Mouse (Mus musculus) heart, embryonic 13.5 days (tissue): Measurements from ENCODE around the gene Adamtsl4. TPM values are rescaled to one million over a fixed set of nuclear protein-coding genes. Genes with fewer than 3 reads are reported as not detected.

ENCODE experiments used
- ATAC-seq: fragments of 200-750 bp; cut with Nextera tagmentation; 2 replicates; pipeline ENCODE4 v1.8.0; 2017; ENCODE audit warnings: moderate TSS enrichment; ENCODE audit not compliant: insufficient number of reproducible peaks, low FRiP score, low TSS enrichment; ENCODE audit errors: extremely low read depth
- H3K27ac ChIP-seq: fragments of 300-500 bp; sonication (generic); replicated peaks from 2 replicates; pipeline ENCODE4 v1.5.1; 2015; ENCODE audit warnings: moderate library complexity, mild to moderate bottlenecking, inconsistent platforms
- H3K27me3 ChIP-seq: fragments of 300-500 bp; sonication (generic); replicated peaks from 2 replicates; pipeline ENCODE4 v1.6.1; 2015; ENCODE audit warnings: mild to moderate bottlenecking, inconsistent platforms
- H3K36me3 ChIP-seq: fragments of 300-500 bp; sonication (generic); 2 replicates; pipeline ENCODE4 v1.6.1; 2015; ENCODE audit warnings: mild to moderate bottlenecking, inconsistent platforms
- H3K4me1 ChIP-seq: fragments of 300-500 bp; sonication (generic); 2 replicates; pipeline ENCODE4 v1.6.1; 2015; ENCODE audit warnings: inconsistent platforms
- H3K4me2 ChIP-seq: fragments of 300-500 bp; sonication (generic); 2 replicates; pipeline ENCODE4 v1.6.1; 2015; ENCODE audit warnings: inconsistent platforms, mild to moderate bottlenecking, moderate library complexity
- H3K4me3 ChIP-seq: fragments of 300-500 bp; sonication (generic); 2 replicates; pipeline ENCODE4 v1.5.1; 2015; ENCODE audit warnings: moderate library complexity, mild to moderate bottlenecking, inconsistent platforms
- H3K9ac ChIP-seq: fragments of 300-500 bp; sonication (generic); 2 replicates; pipeline ENCODE4 v1.6.1; 2015; ENCODE audit warnings: inconsistent platforms, mild to moderate bottlenecking, moderate library complexity
- H3K9me3 ChIP-seq: fragments of 300-500 bp; sonication (generic); 2 replicates; pipeline ENCODE4 v1.6.1; 2016; ENCODE audit warnings: inconsistent platforms
- WGBS: fragments of 180-500 bp; shearing (Covaris S2); methylation state at CpG from one replicate; pipeline ENCODE4 v1.1.7; 2015; ENCODE audit warnings: mixed read lengths; 5-methylcytosine and 5-hydroxymethylcytosine counted together
- polyA plus RNA-seq: library from polyadenylated mRNA; unstranded; fragments of >200 nt; fragmentation: Nextera tagmentation; extraction: Ambion mirVana; gene quantifications from 2 replicates; pipeline ENCODE4 v1.2.1, GENCODE M21; 2015

The Adamtsl4 gene
- polyA plus RNA-seq, 1 experiment from 2014 or later, result 4.8 TPM

DNA sequence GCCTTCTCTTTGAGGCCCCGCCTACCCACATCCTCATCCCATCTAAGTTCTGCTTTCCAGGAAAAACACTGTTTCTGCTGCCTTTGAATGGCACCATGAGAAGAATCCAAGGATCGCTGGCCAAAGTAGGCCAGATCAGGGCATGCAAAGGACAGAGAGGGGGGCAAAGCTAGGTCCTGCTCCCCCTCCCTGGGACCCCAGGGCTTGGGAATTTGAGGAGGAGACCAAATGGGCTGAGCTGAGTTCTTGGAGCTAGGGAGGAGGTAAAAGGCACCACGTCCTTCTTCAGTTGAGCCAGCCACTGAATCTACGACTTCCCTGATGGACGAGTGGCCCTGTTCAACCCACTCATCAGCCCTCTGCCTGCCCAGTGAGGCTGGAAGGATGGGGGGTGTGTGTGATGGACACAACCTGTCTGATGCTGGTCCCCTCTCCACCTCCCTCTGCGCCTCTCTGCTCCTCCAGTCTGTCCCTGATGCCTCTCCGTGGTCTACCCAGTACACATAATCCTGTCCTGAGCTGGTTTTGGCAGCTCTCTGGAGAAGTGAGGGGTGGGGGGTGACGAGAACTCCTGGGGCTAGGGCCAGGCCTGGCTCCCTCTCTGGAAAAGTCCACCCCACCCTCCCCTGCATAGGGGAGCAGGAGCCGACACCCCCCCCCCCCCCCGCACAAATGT lies 1.1 kb downstream of the Adamtsl4 start:
- Histone ChIP-seq H3K9ac (peak overlapping the region; percentile 81), H3K27me3 (no peaks in the 10 kb centered on the region), H3K4me1 (peaks cover 75% of the 10 kb centered on the region), H3K36me3 (0 out of 2 replicates have a peak, but pooled peaks cover 6% of the 10 kb centered on the region), H3K27ac (peak overlapping the region; percentile 87), H3K4me3 (peak overlapping the region; percentile 60), H3K4me2 (peak overlapping the region; percentile 83), H3K9me3 (no peaks in the 10 kb centered on the region)
- whole genome bisulfite sequencing, result 51% methylated on average over 8 of the region's 10 CpGs
- no peak for ATAC-seq

DNA sequence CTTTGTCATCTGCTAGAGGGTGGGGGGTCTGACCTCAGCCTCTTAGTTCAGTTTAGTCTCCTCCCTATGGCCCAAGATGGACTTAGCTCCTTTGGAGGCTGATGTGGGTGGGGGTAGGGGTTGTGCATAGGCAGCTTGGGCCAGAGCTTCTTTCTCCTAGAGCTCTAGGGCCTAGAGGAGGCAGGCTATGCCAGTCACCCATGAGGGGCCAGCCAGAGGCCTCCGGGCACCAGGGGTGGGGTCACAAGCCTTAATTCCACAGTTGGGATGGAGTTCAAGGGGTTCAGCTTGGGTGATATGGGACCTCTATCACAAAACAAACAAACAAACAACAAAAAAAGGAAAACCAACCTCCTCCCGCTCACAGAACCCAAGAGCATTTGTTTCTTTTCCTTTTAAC lies 2.0 kb downstream of the Adamtsl4 start:
- WGBS, result 63% methylated on average over 2 of the region's 2 CpGs
- peaks cover 84% of the 10 kb centered on the region for H3K4me1 ChIP-seq

DNA sequence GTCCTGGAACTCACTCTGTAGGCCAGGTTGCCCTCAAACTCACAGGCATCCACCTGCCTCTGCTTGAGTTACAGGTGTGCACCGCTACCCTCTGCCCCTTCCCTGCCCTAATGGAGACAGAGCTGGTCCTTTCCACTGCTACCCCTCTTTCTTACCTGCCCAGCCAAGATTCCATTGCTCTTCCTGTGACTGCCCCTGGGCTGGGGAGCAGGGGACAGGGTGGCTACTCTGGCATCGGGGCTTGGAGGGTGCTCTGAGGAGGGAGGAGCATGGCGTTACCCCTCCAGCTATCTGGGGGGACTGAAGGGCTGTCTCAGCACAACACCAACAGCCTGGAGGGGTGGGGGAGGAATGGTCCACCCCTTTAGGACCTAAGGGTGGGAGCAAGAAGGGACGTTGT lies 2.4 kb downstream of the Adamtsl4 start:
- Histone ChIP-seq H3K9ac (peak overlapping the region; percentile 38; the same call in 1 of the 2 replicates), H3K4me1 (peaks cover 85% of the 10 kb centered on the region), H3K27ac (no peak overlapping the region), H3K36me3 (no peaks in the 10 kb centered on the region), H3K27me3 (no peaks in the 10 kb centered on the region), H3K4me3 (no peak overlapping the region), H3K4me2 (no peak overlapping the region), H3K9me3 (no peaks in the 10 kb centered on the region)
- WGBS, result 75% methylated on average over 4 of the region's 4 CpGs
- no peak for ATAC-seq

More for the DNA sequence above, 2.0 kb downstream of the Adamtsl4 start:
- no peak overlapping the region for H3K4me3 ChIP-seq
- H3K9ac ChIP-seq, result no peak overlapping the region
- H3K27me3 ChIP-seq, result no peaks in the 10 kb centered on the region
- H3K4me2 ChIP-seq, result no peak overlapping the region
- no peaks in the 10 kb centered on the region for H3K9me3 ChIP-seq
- H3K27ac ChIP-seq, result no peak overlapping the region
- H3K36me3 ChIP-seq, result no peaks in the 10 kb centered on the region
- ATAC-seq, result no peak

DNA sequence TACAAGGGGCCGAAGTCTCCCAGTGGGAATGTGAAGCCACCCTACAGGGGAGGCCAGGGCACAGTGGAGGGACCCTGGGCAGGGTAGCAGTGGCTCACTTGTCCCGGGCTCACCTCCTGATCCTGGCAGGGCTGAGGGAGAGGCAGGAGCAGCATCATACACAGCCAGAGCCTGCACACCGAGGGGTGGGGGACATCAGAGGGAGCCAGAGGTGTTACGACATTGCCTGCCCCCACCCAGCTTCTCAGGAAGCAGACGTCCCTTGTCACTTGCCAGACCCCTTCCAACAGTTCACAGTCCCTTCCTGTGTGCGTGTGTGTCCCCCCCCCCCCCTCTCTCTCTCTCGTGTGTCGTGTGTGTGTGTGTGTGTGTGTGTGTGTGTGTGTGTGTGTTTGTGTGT lies 2.9 kb downstream of the Adamtsl4 start:
- H3K36me3 ChIP-seq, result peaks cover under 1% of the 10 kb centered on the region; the same call in 1 of the 2 replicates
- no peaks in the 10 kb centered on the region for H3K27me3 ChIP-seq
- H3K9me3 ChIP-seq, result no peaks in the 10 kb centered on the region
- 0 out of 2 replicates have a peak overlapping the region, but pooled peaks have one; percentile 38 for H3K9ac ChIP-seq
- no peak overlapping the region for H3K4me3 ChIP-seq
- H3K27ac ChIP-seq, result no peak overlapping the region
- H3K4me1 ChIP-seq, result peaks cover 84% of the 10 kb centered on the region
- WGBS, result 42% methylated on average over 5 of the region's 8 CpGs
- H3K4me2 ChIP-seq, result no peak overlapping the region
- no peak for ATAC-seq

DNA sequence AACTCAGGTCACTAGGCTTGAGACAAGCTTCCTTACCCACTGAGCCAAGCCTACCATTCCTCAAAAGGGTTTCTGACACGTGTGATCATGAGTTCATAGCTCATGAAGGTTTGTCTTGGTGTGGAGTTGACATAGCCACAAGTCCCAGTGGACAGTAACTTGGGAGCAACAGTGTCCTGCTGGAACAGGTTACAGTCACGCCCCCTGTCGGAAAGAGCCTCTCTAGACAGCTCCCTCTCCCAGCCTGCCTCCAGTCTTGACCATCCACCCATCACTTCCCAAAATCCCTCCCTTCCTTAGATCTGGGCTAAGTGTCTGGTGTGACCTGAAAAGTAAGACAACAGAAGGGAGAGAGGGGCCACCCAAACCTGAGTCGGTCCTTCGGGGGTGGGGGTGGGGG lies 4.8 kb downstream of the Adamtsl4 start:
- no peak overlapping the region for H3K27ac ChIP-seq
- peaks cover 13% of the 10 kb centered on the region for H3K36me3 ChIP-seq
- no peak overlapping the region for H3K4me3 ChIP-seq
- no peak overlapping the region for H3K9ac ChIP-seq
- no peak for ATAC-seq
- WGBS, result 44% methylated on average over 5 of the region's 5 CpGs
- H3K9me3 ChIP-seq, result no peaks in the 10 kb centered on the region
- peaks cover 65% of the 10 kb centered on the region for H3K4me1 ChIP-seq
- no peak overlapping the region for H3K4me2 ChIP-seq
- no peaks in the 10 kb centered on the region for H3K27me3 ChIP-seq

DNA sequence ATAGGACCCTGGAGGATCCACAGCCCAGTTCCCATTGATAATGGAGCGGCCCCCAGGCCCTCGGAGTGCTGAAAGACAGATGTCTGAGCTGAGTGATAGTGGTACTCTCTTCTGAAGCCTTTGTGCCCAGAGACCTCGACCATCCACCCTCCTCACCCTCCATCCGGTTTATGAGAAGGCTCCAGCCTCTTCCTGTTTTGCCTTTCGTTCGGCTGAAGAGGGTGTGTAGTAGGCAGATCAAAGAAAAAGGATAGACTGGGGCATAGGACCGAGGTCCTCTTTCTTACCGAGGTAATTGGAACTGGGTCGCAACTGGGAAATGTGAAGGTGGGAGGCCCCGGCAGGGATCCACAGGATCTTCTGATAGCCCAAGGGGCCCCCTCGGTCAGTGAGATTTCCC lies 6.4 kb downstream of the Adamtsl4 start:
- ATAC-seq, result no peak
- Histone ChIP-seq H3K36me3 (peaks cover 21% of the 10 kb centered on the region), H3K27ac (no peak overlapping the region), H3K9me3 (no peaks in the 10 kb centered on the region), H3K4me1 (peaks cover 65% of the 10 kb centered on the region), H3K27me3 (no peaks in the 10 kb centered on the region), H3K4me2 (peak overlapping the region; percentile 33), H3K9ac (peak overlapping the region; percentile 69), H3K4me3 (no peak overlapping the region)
- 14% methylated on average over 11 of the region's 11 CpGs for WGBS

DNA sequence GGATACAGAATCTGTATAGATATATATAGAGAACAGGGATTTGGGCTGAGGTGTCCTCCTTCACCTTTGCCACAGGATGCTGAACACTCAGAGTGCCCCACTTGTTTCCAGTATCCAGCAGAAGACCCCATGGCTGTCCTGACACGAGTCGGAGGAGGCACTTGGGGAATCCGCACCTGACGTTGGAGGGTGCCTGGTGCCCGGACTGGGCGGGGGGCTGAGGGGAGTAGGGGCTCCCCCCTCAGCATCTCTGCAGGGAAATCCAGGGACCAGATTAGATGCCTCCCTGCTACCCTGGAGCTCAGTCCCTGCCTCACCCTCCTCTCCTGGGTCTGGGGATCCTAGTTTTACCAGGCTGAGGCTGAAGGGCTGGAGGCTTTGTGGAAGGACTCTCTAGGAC lies 7.0 kb downstream of the Adamtsl4 start:
- Histone ChIP-seq H3K36me3 (peaks cover 21% of the 10 kb centered on the region), H3K27ac (no peak overlapping the region), H3K9me3 (no peaks in the 10 kb centered on the region), H3K9ac (peak overlapping the region; percentile 69), H3K4me3 (no peak overlapping the region), H3K27me3 (no peaks in the 10 kb centered on the region), H3K4me1 (peaks cover 65% of the 10 kb centered on the region), H3K4me2 (no peak overlapping the region)
- ATAC-seq, result no peak
- WGBS, result 66% methylated on average over 6 of the region's 6 CpGs

DNA sequence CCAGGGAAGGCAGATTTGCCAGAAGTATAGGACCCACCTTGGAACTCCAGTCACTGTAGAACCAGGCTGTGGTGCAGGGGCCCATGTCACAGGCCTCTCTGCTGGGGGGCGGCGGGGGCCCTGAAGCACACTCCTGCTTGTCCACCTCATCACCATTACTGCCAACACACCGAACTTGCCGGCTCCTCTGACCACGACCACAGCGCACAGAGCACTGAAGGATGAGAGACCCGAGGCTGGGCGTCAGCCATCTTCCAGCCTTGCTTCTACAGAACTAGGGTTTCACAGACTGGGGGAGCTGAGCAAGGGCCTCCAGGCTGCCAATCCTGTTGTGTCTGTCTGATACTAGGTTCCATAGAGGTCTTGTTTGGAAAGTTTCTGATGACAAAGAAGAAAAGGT lies 8.2 kb downstream of the Adamtsl4 start:
- Histone ChIP-seq H3K9me3 (no peaks in the 10 kb centered on the region), H3K4me1 (peaks cover 67% of the 10 kb centered on the region), H3K36me3 (peaks cover 21% of the 10 kb centered on the region), H3K9ac (no peak overlapping the region), H3K27me3 (no peaks in the 10 kb centered on the region), H3K27ac (no peak overlapping the region), H3K4me3 (no peak overlapping the region), H3K4me2 (no peak overlapping the region)
- WGBS, result 85% methylated on average over 8 of the region's 8 CpGs
- ATAC-seq, result no peak

DNA sequence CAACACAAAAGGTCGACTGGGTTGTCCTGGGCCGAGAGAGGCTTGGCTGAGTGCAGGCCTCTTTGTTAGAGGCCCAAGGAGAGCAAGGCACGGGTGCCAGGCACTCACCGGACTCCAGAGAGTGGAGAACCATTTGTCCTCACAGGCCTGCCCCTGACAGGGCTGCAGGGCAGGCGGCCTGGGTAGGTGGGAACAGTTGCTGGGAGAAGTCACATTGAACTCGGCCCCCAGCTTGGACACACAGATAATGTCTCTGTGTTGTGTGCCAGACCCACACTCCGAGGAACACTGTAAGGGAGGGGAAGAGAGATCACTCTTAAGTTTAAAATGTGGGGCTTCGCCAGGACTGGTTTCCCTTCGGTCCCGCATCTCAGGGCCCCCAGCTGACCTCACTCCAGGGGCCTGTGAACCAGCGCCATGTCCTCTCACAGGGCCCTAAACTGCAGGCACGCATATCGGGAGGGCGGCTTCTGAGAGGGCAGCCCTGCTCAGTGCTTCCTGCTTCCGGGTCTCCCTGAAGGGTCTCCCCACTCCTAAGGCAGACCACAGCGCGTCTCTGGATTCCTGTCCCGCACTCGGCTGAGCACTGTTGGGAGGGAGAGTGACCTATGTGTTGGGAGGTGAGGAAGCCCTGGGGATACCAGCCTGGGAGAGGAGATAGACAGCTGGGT lies 10.2 kb downstream of the Adamtsl4 start:
- peak overlapping the region; percentile 48 for H3K9ac ChIP-seq

DNA sequence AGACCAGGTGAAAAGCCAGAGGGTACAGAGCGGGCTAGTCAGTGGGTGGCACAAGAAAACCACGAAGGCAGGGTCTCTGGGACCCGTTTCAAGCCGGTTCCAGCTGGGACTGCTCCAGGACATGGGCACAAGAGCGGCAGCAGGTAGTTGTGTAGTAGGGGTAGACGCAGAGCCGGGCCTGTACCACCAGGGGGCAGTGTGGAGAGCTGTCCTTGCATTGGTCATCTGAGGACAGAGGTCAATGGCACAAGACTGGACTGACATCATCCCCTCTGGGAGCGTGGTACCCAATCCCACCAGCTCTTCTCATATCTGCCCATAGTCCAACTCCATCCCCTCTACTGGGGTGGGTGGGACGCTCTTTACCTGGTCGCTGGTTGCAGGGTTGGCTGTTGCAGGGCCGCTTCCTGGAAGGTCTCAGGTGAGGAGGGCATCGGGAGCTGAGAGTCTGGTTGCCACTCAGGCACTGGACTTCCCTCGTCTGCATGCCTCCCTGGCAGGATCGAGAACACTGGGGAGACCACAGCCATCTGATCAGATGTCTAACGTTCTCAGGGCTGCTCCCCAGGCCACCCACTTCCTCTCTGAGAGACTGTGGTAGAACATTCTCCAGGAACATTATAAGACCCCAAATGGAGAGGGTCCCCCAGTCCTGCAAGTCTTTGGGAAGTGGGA lies 10.8 kb downstream of the Adamtsl4 start:
- H3K4me1 ChIP-seq, result peaks cover 80% of the 10 kb centered on the region

More for the DNA sequence above, 10.2 kb downstream of the Adamtsl4 start:
- 62% methylated on average over 19 of the region's 19 CpGs for WGBS
- Histone ChIP-seq H3K4me3 (no peak overlapping the region), H3K9me3 (no peaks in the 10 kb centered on the region), H3K4me1 (peaks cover 77% of the 10 kb centered on the region), H3K4me2 (no peak overlapping the region), H3K36me3 (peaks cover 28% of the 10 kb centered on the region), H3K27ac (0 out of 2 replicates have a peak overlapping the region, but pooled peaks have one; percentile 12), H3K27me3 (no peaks in the 10 kb centered on the region)
- ATAC-seq, result no peak

More for the DNA sequence above, 10.8 kb downstream of the Adamtsl4 start:
- Histone ChIP-seq H3K36me3 (peaks cover 30% of the 10 kb centered on the region), H3K9me3 (no peaks in the 10 kb centered on the region), H3K27me3 (no peaks in the 10 kb centered on the region), H3K27ac (0 out of 2 replicates have a peak overlapping the region, but pooled peaks have one; percentile 96), H3K4me2 (no peak overlapping the region), H3K4me3 (no peak overlapping the region), H3K9ac (peak overlapping the region; percentile 81)
- ATAC-seq, result no peak
- 56% methylated on average over 15 of the region's 15 CpGs for WGBS
